Mouse (Mus musculus): Measurements from ENCODE around the gene Rab14.

The Rab14 gene

DNA sequence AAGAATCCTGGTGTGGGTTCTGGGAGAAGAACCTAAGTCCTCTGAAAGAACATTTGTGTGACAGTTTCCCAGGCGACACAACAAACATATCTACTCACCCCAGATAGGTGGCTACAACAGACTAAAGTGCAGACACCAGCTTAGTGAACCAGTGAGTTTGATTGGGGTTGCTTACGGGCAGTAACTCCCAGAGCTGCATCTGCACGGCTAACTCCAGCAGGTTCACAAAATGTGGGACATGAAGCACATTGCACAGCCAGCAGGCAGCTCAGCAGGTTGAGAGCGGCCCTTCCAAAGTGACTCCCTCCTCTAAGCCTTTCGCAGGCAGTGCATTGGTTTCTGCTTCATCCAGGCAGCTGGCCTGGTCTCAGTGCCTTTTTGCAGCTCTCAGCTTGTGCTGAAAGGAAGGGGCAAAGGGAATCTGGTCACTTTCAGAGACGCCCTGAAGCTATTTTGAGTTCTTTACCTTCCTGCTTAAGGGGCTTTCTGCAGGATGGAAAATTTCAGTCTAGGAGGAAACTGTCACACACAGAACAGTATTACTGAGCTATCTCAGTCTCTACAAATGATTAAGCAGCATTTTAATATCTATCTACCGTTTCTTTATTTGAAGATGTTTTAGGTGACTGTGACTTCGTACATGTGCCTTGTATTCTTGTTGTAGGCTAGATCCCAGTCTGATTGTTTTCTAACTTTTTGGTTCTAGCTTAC lies 46.9 kb downstream of the Rab14 start:
- DNase-seq: no peak

DNA sequence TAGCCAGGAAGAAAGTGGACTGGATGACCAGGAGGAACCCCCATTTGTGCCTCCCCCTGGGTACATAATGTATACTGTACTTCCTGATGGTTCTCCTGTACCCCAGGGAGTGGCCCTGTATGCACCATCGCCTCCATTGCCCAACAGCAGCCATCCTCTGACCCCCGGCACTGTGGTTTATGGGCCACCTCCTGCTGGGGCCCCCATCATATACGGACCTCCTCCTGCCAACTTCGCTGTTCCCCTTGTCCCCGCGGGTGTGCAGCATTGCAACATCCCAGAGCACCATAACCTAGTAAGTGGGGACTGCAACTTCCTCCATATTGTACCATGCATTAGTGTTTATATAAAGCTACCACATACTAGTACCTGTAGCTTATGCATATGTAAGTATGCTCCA lies 47.7 kb downstream of the Rab14 start:
- DNase-seq: no peak

DNA sequence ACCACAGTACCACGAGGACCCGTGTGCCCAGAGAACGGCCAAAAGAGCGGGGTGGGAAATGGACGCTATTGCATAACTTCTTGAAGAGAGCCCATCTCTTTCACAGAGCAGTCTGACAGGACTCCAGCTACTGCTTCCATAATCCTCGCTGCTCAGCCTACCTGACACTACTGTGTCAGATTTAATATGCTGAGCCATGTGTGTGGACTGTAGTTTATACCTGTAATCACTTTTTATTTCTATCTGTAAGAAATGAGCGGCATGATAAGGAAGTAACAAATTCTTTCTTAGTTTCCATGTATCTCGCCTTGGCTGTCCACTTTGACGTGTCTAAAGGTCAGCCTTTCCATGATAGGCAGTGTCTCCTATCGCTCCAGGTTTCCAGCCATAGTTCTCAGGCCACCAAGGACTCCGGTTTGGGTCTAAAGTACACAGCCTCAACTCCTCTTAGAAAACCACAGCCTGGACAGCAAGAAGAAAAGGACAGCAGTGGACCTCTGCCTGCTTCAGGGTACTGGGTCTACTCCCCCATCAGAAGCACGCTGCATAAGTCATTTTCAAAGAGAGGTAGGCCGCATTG lies 49.5 kb downstream of the Rab14 start:
- DNase-seq: no peak

DNA sequence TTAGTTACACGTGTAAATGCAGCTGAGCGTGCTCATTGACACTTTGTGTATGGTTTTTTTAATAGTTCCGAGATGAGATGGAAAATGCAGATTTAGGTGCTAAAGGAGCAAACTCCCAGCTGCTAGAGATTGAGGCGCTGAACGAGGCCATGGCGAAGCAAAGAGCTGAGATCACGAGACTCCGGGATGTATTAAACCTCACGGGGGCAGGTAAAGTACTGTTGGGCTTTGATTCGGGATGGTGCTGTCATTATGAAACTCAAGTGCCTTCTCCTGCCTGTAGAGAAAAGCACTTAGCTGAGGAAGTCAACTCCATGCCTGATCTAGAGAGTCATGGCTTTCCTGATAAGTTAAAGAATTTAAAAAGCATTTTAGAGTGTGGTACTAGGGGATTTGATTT lies 52.1 kb downstream of the Rab14 start:
- no peak for DNase-seq

DNA sequence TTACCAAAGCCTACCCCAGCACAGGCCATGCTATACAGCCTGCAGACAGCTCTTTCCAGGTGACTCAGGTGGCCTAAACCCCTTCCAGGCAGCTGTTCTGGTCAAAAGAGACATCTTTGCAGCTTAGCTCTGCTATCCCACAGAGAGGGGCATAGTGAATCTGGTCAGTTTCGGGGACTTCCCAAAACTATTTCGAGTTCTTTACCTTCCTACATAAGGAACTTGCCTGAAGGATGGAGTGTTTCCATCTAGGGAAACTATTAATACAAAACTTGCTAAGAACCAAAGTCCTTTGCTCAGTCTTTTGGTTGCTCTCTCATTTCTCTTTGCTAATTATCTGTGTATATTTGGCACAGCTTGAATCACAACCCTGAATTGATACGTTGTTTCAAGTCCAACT lies 59.2 kb downstream of the Rab14 start:
- no peak for DNase-seq

DNA sequence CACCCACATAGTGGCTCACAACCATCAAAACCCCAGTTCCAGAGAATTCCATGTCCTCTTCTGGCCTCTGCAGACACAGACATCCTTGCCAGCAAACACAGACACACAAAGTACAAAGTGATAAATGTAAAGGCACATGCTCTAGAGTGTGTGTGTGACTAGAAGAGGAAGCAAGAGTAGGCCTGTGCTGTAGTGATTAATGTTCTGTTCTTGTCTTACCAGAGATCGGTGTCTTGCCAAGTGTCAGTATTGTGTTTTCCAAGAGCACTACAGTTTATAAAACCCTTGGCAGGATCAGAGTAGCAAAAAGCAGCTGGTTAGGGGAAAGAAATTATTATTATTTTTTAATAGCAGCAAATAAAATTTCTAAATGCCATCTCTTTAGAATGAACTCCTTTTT lies 62.3 kb downstream of the Rab14 start:
- DNase-seq: no peak

DNA sequence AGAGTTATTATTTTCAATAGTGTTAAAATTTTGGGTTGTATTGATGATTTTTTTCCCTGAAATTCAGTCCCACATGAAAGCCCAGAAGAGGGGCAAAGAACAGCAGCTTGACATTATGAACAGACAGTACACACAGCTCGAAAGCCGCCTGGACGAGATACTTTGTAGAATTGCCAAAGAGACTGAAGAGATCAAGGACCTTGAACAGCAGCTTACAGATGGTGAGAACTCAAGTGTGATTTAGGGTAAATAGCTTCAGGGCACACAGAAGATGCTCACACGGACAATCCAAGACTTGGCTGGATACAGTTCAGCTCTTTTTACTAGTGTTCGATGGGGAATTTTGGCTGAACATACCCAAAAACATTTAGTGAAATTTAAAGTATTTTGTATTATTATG lies 67.0 kb downstream of the Rab14 start:
- no peak for DNase-seq

DNA sequence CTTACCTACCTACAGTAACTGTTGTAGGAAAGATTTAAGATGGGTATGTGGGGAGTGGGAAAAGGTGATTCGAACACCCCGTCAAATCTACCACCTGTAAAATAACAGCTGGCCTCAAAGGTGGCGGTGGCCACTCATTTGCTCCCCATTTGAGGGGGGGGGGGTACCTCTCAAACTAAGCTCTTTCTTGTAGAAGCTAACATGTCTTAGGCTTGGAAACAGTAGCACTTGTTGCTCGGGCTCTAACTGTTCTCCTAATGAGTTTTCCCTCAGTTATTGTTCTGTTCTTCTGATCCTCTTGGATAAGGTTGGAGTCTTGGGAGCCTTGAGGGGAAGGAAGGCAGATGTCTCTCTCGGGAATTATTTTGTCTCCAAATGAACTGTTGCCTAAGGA lies 68.3 kb downstream of the Rab14 start:
- no peak for DNase-seq

DNA sequence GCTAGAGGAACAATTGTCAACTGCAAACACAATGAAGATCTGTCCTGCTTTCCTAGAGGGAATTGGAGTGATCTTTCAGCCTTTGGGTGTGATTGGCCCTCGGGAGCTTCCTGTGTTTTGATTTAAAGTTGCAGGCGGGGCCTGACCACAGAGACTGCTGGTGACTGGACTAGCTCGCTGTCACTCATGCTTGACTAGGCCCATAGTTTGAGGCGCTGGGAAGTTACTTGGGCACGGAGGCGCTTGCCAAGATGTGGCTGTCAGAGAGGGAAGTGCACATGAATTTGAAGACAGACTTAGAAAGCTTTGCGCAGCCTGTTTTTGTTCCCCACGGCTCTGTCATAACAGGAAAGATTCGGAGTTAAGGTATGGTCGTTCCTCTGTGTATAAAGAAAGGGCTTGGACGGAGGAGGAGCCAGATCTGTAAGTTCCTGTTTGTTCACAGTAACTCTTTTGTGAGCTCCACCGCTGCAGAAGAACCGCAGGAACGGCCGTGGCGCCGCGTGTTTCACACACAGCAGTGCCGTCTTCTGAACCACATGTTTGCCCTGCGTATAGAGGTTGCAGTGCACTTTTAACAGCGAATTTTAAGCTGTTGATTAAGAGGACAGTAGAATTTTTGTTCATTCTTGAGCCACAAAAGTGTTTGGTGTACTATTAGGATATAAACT lies 68.8 kb downstream of the Rab14 start:
- DNase-seq: peak; percentile 99

DNA sequence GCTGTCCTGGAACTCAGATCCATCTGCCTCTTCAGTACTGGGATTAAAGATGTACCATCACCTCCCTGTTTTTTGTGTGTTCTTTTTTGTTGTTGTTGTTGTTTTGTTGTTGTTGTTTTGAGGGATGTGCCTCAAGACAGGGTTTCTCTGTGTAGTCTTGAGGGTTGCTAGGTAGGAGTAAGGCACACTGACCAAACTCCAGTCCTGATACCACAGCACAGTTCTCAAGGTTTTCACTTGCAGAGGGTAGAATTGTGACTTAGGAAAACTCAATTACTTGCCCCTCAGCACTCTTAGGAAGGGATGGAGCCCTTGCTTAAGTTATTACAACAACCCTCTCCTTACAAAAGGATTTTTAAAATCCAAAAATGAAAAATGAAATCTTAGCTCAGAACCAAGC lies 69.4 kb downstream of the Rab14 start:
- DNase-seq: no peak

All from kidney, adult 9 months (tissue).